Mouse (Mus musculus) kidney, embryonic 14.5 days (tissue): ENCODE data around the gene Parp9. TPM values are rescaled to one million over a fixed set of nuclear protein-coding genes. Genes with fewer than 3 reads are reported as not detected.
"Not testable (repeated sequence)": the region's sequence is repeated elsewhere in the genome, so short reads cannot be mapped to it uniquely, and the experiment has no call there.

ENCODE experiments used
- ATAC-seq: fragments of 200-750 bp; cut with Nextera tagmentation; 2 replicates; pipeline ENCODE4 v1.8.0; 2017; ENCODE audit warnings: moderate number of reproducible peaks, mild to moderate bottlenecking, moderate TSS enrichment, moderate library complexity; ENCODE audit not compliant: low FRiP score, low TSS enrichment
- H3K27ac ChIP-seq: fragments of 300-500 bp; sonication (generic); 2 replicates; pipeline ENCODE4 v1.5.1; 2014; ENCODE audit warnings: low read depth, mild to moderate bottlenecking, low read length, moderate library complexity, mixed read lengths
- H3K27me3 ChIP-seq: fragments of 300-500 bp; sonication (generic); 2 replicates; pipeline ENCODE4 v1.6.1; 2014; ENCODE audit warnings: mild to moderate bottlenecking, low read length; ENCODE audit not compliant: control insufficient read depth, insufficient read depth
- H3K36me3 ChIP-seq: fragments of 300-500 bp; sonication (generic); 2 replicates; pipeline ENCODE4 v1.6.1; 2014; ENCODE audit warnings: low read length, mixed read lengths; ENCODE audit not compliant: control insufficient read depth, insufficient read depth
- H3K4me1 ChIP-seq: fragments of 300-500 bp; sonication (generic); 2 replicates; pipeline ENCODE4 v1.6.1; 2014; ENCODE audit warnings: low read length, mixed read lengths; ENCODE audit not compliant: control insufficient read depth, insufficient read depth
- H3K4me2 ChIP-seq: fragments of 300-500 bp; sonication (generic); replicated peaks from 2 replicates; pipeline ENCODE4 v1.6.1; 2014; ENCODE audit warnings: low read depth, mild to moderate bottlenecking, low read length
- H3K4me3 ChIP-seq: fragments of 300-500 bp; sonication (generic); 2 replicates; pipeline ENCODE4 v1.5.1; 2014; ENCODE audit warnings: mild to moderate bottlenecking, low read length
- H3K9ac ChIP-seq: fragments of 300-500 bp; sonication (generic); 2 replicates; pipeline ENCODE4 v1.6.1; 2014; ENCODE audit warnings: low read depth, mild to moderate bottlenecking, low read length, moderate library complexity
- H3K9me3 ChIP-seq: fragments of 300-500 bp; sonication (generic); 2 replicates; pipeline ENCODE4 v1.6.1; 2016; ENCODE audit warnings: low read length; ENCODE audit not compliant: control insufficient read depth
- WGBS: fragments of 180-500 bp; shearing (Covaris S2); extraction: QIAGEN DNeasy Blood & Tissue Kit; methylation state at CpG from one replicate; pipeline ENCODE4 v1.1.7; 2014; 5-methylcytosine and 5-hydroxymethylcytosine counted together
- polyA plus RNA-seq: library from polyadenylated mRNA; unstranded; fragments of >200 nt; fragmentation: Nextera tagmentation; extraction: Ambion mirVana; gene quantifications from 2 replicates; pipeline ENCODE4 v1.2.1, GENCODE M21; 2014

Parp9 gene
- polyA plus RNA-seq, 1 experiment from 2014 or later, result 3.2 TPM

DNA sequence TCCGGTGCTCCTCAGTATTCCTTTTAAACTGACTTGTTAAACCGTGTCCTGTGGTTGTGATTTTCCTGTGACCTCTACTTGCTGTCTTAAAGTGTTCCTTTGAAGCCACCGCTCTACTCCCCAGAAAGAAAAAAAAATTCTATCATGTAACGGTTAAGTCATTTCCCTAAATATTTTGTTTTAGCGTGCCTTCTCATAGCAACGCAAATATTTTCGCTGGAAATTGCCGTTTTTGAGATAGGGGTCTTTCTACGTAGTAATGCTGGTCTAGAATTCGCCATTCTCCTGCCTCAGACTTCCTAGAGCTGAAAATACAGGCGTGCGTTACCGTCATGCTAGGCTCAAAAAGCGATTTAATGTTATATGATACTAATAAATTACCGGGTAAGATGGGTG is 44.2 kb downstream of the Parp9 start:
- 0 out of 2 replicates have a peak, but pooled peaks cover 2% of the 10 kb centered on the region for H3K27me3 ChIP-seq
- 4% methylated on average over 15 of the region's 15 CpGs for whole genome bisulfite sequencing
- H3K36me3 ChIP-seq, result no peaks in the 10 kb centered on the region
- H3K4me1 ChIP-seq, result peaks cover 4% of the 10 kb centered on the region; the same call in 1 of the 2 replicates
- no peak overlapping the region for H3K27ac ChIP-seq
- H3K9ac ChIP-seq, result peak overlapping the region; percentile 92
- H3K4me3 ChIP-seq, result peak overlapping the region; percentile 86
- ATAC-seq, result 0 out of 2 replicates have a peak, but pooled peaks have one; percentile 1
- H3K9me3 ChIP-seq, result no peaks in the 10 kb centered on the region
- peak overlapping the region; percentile 64 for H3K4me2 ChIP-seq

DNA sequence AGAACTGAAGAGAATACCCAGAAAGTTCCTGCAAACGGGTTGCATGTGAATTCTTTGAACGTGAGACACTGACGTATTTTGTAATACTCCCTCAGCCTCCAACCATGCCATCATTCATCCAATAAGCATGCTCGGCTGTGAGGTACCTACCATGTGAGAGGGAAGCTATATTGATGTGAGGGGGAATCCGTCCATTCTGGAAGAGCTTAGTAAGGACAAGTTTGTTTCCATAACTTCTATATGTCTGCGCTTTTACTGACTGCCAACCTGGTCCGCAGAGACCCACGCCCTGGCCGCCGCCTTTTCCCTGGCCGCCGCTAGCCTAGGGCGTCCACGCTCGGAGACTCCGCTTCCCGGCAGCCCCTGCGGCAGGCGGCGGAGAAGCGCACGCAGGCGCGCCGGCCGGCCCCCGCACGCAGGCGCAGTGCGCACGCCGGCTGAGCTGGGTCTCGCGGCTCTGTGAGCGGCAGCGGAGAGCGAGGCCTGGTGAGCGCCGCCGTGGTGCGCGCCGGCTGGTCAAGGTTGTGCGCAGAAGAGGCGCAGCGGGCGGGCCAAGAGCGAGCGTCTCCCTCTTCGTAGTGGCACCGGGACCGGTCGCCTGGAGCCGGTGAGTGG is 44.7 kb downstream of the Parp9 start:
- H3K4me1 ChIP-seq, result peaks cover 4% of the 10 kb centered on the region; the same call in 1 of the 2 replicates
- no peaks in the 10 kb centered on the region for H3K9me3 ChIP-seq
- H3K4me3 ChIP-seq, result peak overlapping the region; percentile 86
- 0 out of 2 replicates have a peak, but pooled peaks cover 2% of the 10 kb centered on the region for H3K27me3 ChIP-seq
- ATAC-seq, result peak; percentile 93
- H3K27ac ChIP-seq, result peak overlapping the region; percentile 99
- peak overlapping the region; percentile 92 for H3K9ac ChIP-seq
- WGBS, result under 1% methylated on average over 54 of the region's 54 CpGs
- peak overlapping the region; percentile 64 for H3K4me2 ChIP-seq
- no peaks in the 10 kb centered on the region for H3K36me3 ChIP-seq

DNA sequence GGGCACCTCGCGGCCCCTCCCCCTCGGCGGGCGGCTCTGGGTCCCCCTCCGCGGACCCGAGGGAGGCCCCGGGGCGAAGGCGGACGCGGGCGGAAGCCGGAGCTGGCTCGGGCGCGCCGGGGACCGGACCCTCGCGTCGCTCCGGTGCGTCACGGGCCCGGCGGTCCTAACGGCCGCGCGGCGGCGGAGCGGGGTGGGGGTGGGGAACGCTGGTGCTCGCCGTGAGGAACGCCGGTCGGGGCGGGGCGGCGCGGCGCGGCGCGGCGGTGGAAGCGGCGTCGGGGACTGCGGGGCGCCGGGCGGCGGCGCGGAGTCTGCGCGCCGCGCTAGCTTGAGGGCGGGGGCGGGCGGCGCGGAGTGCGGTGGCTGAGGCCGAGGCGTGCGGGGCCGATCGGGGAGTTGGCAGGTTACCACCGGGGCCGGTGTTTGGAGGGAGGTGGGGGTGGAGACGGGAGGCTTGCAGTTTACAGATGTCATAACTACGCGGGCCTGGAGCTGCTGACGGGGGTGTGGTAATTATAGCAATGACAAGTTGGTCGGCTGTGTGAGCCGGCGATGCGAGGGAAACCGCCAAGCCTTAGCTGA is 45.3 kb downstream of the Parp9 start:
- Histone ChIP-seq H3K9ac (peak overlapping the region; percentile 92), H3K4me1 (peaks cover 4% of the 10 kb centered on the region; the same call in 1 of the 2 replicates), H3K4me2 (peak overlapping the region; percentile 45), H3K4me3 (peak overlapping the region; percentile 86), H3K9me3 (no peaks in the 10 kb centered on the region), H3K27ac (peak overlapping the region; percentile 99), H3K36me3 (no peaks in the 10 kb centered on the region), H3K27me3 (0 out of 2 replicates have a peak, but pooled peaks cover 2% of the 10 kb centered on the region)
- 0% methylated on average over 31 of the region's 86 CpGs for WGBS
- peak; percentile 76 for ATAC-seq

DNA sequence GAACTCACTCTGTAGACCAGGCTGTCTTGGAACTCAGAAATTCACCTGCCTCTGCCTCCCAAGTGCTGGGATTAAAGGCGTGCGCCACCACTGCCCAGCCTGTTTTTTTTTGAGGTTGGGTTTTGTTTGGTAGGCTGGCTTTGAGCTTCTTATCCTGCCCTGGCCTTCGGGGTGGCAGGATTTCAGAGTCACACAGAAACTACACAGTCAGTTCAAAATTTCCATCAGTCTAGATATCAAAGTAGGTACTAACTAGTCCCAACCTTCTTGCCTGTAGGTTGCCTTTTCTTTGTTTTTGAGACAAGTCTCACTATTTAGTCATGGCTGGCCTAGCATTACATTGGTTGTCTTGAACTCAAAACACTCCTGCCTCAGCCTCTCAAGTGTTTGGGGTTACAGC is 46.2 kb downstream of the Parp9 start:
- 72% methylated on average over 3 of the region's 3 CpGs for WGBS
- 0 out of 2 replicates have a peak, but pooled peaks cover 2% of the 10 kb centered on the region for H3K27me3 ChIP-seq
- H3K9ac ChIP-seq, result no peak overlapping the region
- no peaks in the 10 kb centered on the region for H3K36me3 ChIP-seq
- H3K27ac ChIP-seq, result no peak overlapping the region
- H3K4me2 ChIP-seq, result peak overlapping the region; percentile 45
- H3K4me1 ChIP-seq, result peaks cover 4% of the 10 kb centered on the region; the same call in 1 of the 2 replicates
- H3K9me3 ChIP-seq, result no peaks in the 10 kb centered on the region
- ATAC-seq, result no peak
- H3K4me3 ChIP-seq, result peak overlapping the region; percentile 86; the same call in 1 of the 2 replicates

- Histone ChIP-seq H3K9me3 (no peaks in the 10 kb centered on the region), H3K36me3 (no peaks in the 10 kb centered on the region)
- 73% methylated on average over 1 of the region's 1 CpGs for WGBS
Observed at GRCm38 (mm10) chr16:35987930-35988329, 49.7 kb downstream of the Parp9 start.

GRCm38 (mm10) chr16:35992391-35992790 is 54.1 kb downstream of the Parp9 start:
- H3K27me3 ChIP-seq, result no peaks in the 10 kb centered on the region
- no peak for ATAC-seq
- 51% methylated on average over 1 of the region's 1 CpGs for WGBS

More at GRCm38 (mm10) chr16:35987930-35988329, 49.7 kb downstream of the Parp9 start:
- Histone ChIP-seq H3K27ac (no peak overlapping the region), H3K4me2 (no peak overlapping the region), H3K9ac (no peak overlapping the region), H3K27me3 (no peaks in the 10 kb centered on the region), H3K4me3 (no peak overlapping the region), H3K4me1 (peaks cover 4% of the 10 kb centered on the region; the same call in 1 of the 2 replicates)
- no peak for ATAC-seq

GRCm38 (mm10) chr16:35993316-35993715 is 55.0 kb downstream of the Parp9 start:
- Histone ChIP-seq H3K27ac (no peak overlapping the region), H3K4me1 (no peaks in the 10 kb centered on the region), H3K9me3 (no peaks in the 10 kb centered on the region), H3K9ac (no peak overlapping the region), H3K4me3 (no peak overlapping the region), H3K4me2 (no peak overlapping the region), H3K36me3 (no peaks in the 10 kb centered on the region), H3K27me3 (no peaks in the 10 kb centered on the region)
- 89% methylated on average over 3 of the region's 3 CpGs for WGBS
- ATAC-seq, result no peak

More at GRCm38 (mm10) chr16:35992391-35992790, 54.1 kb downstream of the Parp9 start:
- Histone ChIP-seq H3K36me3 (no peaks in the 10 kb centered on the region), H3K9me3 (no peaks in the 10 kb centered on the region), H3K4me3 (no peak overlapping the region), H3K27ac (no peak overlapping the region), H3K4me2 (no peak overlapping the region), H3K4me1 (no peaks in the 10 kb centered on the region), H3K9ac (no peak overlapping the region)

DNA sequence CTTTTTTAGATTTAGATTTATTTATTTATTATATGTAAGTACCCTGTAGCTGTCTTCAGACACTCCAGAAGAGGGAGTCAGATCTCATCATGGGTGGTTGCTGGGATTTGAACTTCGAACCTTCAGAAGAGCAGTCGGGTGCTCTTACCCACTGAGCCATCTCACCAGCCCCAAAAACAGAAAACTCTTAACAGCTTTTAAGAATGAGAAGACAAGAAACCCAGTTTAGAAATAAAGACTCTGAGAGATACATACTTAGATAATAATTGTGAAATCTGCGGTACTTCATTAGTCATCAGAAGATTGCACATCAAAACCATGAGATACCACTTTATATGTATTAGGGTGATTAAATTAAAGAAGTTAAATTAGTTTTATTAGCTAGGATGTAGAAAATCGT is 60.6 kb downstream of the Parp9 start:
- H3K4me2 ChIP-seq, ATAC-seq, H3K4me1 ChIP-seq, H3K27ac ChIP-seq, H3K27me3 ChIP-seq, H3K9ac ChIP-seq, H3K9me3 ChIP-seq, H3K4me3 ChIP-seq: not testable (repeated sequence)
- peaks cover 16% of the 10 kb centered on the region for H3K36me3 ChIP-seq
- 94% methylated on average over 4 of the region's 4 CpGs for WGBS

- WGBS, result 96% methylated on average over 3 of the region's 3 CpGs
- Histone ChIP-seq H3K4me1 (no peaks in the 10 kb centered on the region), H3K9me3 (no peaks in the 10 kb centered on the region), H3K27ac (no peak overlapping the region), H3K27me3 (no peaks in the 10 kb centered on the region), H3K36me3 (peaks cover 14% of the 10 kb centered on the region), H3K4me3 (no peak overlapping the region), H3K4me2 (no peak overlapping the region), H3K9ac (no peak overlapping the region)
- ATAC-seq, result no peak
Observed at GRCm38 (mm10) chr16:36008396-36008795, 70.1 kb downstream of the Parp9 start.
